Mouse (Mus musculus): ENCODE results near the gene Mfn1.

DNA sequence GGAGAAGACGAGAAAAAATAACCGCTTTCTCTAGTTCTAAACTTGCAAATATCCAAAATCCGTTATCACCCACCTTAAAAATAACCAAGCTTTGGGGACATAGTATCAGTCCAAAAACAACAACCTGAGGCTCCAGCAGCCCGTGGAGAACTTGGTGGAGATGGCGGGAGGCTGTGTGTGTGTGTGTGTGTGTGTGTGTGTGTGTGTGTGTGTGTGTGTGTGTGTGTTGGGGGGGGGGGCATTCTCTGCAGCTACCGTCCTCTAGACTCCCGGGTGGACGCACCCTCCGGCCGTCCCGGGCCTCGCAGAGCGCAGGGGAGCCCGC, 86.7 kb downstream of the Mfn1 start:
- no peak for TF ChIP-seq CTCF (IDR thresholded peaks at IDR 0.05; ENCODE audit: borderline replicate concordance, insufficient read depth, low read depth, low read length)
- no peak for TF ChIP-seq POLR2A (IDR thresholded peaks at IDR 0.05; ENCODE audit: borderline replicate concordance, insufficient read depth, low read length)

All from cerebellum, adult 2 months (tissue).